Mouse (Mus musculus) telencephalon, adult 2 months (tissue): ENCODE data around the gene Aspg.

Source experiments
- DNase-seq: peaks from one replicate; pipeline ENCODE4 v3.0.0-alpha.2; 2011; ENCODE audit warnings: low read depth, low spot score

Aspg gene

GRCm38 (mm10) chr12:112106541-112106971, at the start of gene Aspg:
Aspg (plus strand) TSS chr12:112106679.
- DNase-seq, result no peak

GRCm38 (mm10) chr12:112077651-112078050, 28.8 kb upstream of the Aspg start:
- no peak for DNase-seq

DNA sequence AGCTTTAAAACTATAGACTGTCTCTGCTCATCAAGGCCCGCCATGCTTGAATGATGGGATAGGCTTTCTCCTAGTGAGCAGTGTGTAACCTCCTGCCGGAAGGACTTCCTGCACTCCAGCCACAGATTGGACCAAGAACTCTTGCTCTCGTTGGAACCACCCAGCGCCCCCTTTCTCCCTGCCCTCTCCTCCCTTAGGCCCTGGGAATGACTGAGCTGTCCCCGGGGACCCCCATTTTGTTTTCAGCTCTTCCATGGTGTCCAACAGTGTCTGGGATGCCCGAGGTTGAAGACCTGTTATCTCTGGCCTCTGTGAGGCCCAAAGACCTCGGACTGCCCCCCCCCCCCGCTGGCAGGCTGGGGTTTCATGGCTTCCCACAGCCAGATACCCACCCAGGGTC, 26.6 kb upstream of the Aspg start:
- DNase-seq, result no peak

- no peak for DNase-seq
These were observed 25.6 kb upstream of the Aspg start for GRCm38 (mm10) chr12:112080911-112081310.

- DNase-seq, result no peak
These were observed 24.2 kb upstream of the Aspg start for GRCm38 (mm10) chr12:112082241-112082640.

DNA sequence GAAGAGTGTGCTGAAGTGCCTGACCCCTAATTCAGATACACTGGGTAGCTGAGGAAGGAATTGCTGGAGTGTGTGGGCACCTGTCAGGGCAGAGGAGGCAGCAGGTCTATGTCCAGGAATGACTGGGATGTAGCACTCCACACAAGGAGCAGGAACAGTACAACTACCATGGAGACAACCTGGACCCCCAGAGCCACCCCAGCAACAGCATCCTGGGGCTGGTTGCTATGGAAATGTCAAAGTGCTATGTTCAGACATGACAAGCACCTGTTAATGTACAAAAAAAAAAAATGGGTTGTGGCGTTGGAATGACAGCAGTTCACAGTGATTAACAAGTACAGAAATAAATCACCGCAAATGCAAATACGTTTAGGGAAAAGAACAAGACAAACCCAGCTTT, 20.2 kb upstream of the Aspg start:
- no peak for DNase-seq

- no peak for DNase-seq
These were observed 19.8 kb upstream of the Aspg start for GRCm38 (mm10) chr12:112086726-112087125.

- no peak for DNase-seq
These were observed 17.7 kb upstream of the Aspg start for GRCm38 (mm10) chr12:112088609-112089324.

- peak; percentile 71 for DNase-seq
These were observed 15.4 kb upstream of the Aspg start for GRCm38 (mm10) chr12:112091054-112091453.

DNA sequence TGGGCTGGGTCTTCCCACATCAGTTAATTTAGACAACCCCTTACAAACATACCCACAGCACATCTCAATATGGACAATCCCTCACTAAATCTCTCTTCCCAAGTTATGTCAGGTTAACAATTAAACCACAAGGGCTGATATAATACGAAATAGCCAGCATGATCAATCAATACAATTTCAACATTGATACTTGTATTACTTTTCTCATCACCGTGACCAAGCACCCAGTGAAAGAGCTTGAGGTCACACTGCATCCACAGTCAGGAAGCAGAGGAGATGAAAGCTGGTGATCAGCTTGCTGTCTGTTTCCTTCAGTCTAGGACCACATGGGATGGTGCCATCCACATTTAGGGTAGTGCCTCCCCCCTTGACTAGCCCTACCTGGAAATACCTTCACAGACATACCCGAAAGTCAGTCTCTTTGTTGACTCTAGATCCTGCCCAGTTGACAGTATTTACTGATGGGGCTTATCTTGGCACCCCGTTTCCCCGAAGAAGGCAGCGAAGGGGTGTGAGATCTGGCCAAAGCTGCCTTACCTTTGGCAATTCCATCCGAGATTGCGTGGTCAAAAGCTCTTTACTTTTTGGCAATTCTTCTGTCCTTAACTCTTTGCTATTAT, 12.1 kb upstream of the Aspg start:
- DNase-seq, result no peak

- peak; percentile 64 for DNase-seq
These were observed 10.3 kb upstream of the Aspg start for GRCm38 (mm10) chr12:112096051-112096732.

DNA sequence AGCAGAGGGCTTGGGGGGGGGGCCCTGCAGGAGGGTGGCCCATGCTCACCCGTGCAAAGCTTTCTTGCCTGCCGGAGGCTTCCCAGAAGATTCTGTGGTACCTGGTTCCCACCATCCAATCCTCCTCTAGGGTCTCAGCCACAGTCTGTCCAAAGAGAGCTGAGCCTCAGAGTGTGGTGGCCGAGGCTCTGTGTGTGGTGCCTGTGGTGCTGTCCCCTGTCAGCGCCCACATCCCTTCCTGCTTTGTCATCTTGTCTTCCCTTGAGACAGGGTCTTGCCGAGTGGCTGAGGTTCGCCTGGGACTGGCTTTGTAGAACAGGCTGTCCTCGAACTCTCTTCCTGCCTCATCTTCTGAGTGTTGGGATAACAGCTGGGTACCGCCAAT, 9.8 kb upstream of the Aspg start:
- DNase-seq, result no peak

DNA sequence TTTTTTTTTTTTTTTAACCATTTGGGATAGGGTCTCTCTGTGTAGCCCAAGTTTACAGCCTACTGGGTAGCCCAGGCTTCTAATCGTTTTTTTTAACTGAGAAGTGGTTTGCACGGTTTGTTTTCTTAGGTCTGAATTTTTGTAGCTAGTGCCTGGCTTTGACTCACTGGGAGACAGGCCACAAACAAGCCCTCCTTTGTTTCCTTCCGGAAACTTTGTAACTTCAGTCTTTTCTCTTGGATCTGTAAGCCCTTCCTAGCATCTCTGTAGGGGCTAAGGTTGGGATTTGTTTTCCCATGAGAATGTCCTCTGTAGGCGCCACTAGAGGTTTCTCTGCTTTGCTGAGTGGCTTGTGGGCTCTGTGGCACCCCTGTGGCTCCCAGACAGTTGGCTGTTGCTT, 6.4 kb upstream of the Aspg start:
- DNase-seq, result no peak

DNA sequence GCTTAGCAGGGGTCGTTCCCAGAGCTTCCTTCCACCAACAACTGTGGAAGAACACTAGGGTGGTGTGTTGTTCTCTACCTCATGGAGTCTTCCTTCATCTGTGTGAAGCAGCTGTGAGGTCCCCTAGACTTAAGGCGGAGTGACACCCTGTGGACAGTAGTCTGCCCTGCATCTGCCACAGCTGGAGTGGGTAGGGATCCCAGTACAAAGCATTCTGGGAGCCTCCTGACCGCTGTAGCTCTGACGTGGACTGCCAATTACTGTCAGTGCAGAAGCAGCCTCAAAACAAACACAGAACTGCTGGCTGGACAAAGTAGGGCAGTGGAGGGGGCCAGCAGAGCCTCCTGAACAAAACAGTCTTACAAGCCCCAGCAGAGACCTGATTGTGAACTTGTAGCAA, 5.4 kb upstream of the Aspg start:
- DNase-seq, result no peak

DNA sequence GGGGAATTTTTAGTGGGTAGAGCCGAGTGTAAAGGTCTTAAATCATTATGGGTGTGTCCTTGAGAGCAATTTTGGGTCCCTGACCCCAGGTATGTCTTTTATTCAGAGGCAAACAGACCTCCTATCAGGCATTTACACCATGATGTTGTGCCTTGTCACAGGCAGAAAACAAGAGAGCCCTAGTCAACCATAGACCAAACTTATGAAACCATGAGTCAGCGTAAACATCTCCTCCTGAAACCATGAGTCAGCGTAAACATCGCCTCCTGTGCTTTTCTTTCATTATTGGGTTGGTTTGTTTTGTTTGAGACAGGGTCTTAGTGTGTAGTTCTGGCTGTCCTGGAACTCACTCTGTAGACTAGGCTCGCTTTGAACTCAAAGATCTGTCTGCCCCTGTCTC, 3.3 kb upstream of the Aspg start:
- DNase-seq, result no peak

DNA sequence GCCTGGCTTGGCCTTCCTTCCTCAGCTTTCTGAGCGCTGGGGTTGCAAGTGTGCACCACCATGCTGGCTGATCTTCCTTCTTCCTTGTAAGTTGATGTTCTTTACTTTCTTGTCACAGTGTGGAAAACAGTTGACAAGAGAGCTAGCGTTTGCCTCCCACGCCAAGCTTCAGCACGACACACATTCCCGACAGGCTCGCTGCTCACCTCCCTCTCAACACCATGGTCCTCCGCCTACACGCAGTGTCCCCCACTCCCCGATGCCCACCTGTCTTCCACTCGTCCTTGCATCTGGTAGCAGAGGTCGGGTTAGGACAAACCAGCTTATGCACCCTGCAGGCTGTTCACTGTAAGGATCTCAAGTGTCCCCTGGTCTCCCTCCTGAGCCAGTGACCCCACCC, 1.6 kb upstream of the Aspg start:
- DNase-seq, result no peak

DNA sequence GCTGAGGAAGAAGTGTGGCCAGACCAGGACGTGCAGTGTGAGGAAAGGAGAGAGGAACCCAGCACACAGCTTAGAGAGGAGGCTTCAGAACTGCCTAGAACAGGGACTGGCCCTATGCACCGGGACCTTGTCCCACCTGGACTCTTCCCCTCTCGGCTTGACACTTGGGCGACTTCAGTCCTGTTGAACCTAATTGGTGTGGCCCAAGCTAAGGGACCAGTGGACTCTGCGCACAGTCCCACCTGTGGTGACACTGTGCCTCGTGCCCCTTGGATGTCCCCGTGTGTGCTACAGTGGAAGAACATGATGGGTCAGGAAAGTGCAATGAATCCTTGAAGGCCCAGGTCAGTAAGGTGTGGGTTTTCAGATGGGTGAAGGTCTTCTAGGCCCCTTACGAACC, 1.2 kb downstream of the Aspg start:
- DNase-seq, result no peak

DNA sequence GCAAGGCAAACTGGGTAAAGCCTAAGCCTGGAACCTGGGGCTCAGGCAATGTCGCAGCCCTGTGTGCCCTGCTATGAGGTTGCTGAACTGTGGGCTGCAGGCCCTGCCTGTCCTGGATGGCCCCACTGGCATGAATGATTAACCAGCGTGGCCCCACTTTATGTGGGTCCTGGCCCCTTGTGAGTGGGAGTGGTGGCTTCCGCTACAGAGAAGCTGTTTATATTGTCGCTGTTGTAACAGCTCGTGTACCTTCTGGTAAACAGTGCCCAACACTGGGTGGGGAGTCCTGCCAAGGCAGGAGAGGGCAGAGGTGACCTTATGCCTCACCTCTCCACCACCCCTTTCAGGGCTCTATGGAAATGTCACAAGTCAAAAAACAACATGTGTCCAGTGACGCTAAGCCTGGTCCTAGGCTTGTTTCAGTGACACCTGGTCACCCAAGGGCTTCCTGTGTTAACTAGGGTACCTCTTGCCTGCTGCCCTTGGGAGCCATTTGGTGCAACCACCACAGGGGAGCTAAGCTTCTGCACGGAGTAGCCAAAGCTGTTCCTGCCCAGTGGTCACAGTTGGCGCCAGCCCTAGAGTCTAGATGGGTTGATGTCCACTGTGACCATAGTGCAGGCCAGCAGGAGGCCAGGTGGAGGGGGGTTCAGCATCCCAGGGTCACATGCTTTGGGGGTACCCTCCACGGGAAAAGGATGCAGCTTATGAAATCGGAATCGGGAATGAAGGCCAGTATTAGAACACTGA, 2.4 kb downstream of the Aspg start:
- DNase-seq, result no peak

GRCm38 (mm10) chr12:112109701-112110100, 3.2 kb downstream of the Aspg start:
- no peak for DNase-seq

GRCm38 (mm10) chr12:112111323-112111722, 4.8 kb downstream of the Aspg start:
- DNase-seq, result no peak

DNA sequence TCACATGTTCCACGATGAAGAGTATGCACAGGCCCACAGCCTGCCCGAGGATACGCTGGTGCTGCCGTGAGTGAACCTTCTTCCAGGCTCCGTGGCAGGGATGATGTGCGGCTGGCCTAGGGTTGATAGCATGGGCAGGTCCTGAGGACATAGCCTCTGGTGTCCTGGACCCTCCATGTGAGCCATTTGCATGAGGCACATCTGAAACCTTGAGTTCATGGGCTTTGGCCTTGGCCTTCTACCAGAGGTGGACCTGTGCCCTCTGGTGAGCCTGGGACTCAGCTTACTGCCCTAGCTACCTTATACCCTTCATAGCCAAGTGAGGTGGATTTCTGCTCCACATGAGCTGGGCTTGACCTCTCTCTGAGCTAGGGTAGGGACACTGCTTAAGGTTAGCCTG, 5.8 kb downstream of the Aspg start:
- DNase-seq, result no peak

- DNase-seq, result no peak
These were observed 6.4 kb downstream of the Aspg start for GRCm38 (mm10) chr12:112112686-112113396.
